Mouse (Mus musculus) liver (tissue): ENCODE results near the gene Sec24c.
"Not testable (repeated sequence)": the region's sequence is repeated elsewhere in the genome, so short reads cannot be mapped to it uniquely, and the experiment has no call there.

Source experiments
- DNase-seq: peaks from one replicate; pipeline ENCODE4 v3.0.0-alpha.2; 2020; ENCODE audit warnings: mixed read lengths

Sec24c gene

GRCm38 (mm10) chr14:20700362-20700761 lies 26.3 kb downstream of the Sec24c start:
- DNase-seq: no peak

- no peak for DNase-seq
Measured at GRCm38 (mm10) chr14:20701554-20701953, 27.4 kb downstream of the Sec24c start.

- DNase-seq: no peak
Measured at GRCm38 (mm10) chr14:20702096-20702740, 28.1 kb downstream of the Sec24c start.

GRCm38 (mm10) chr14:20702741-20703381 lies 28.8 kb downstream of the Sec24c start, which contains the start of gene Chchd1:
Gene Chchd1, plus strand, starts transcription at chr14:20703006.
- peak; percentile 90 for DNase-seq

- not testable (repeated sequence) for DNase-seq
Measured at GRCm38 (mm10) chr14:20703461-20703860, 29.4 kb downstream of the Sec24c start.

GRCm38 (mm10) chr14:20707201-20708190 lies 33.4 kb downstream of the Sec24c start, which contains the start of gene Zswim8:
Gene Zswim8, plus strand, starts transcription at chr14:20707552.
- peak; percentile 87 for DNase-seq

- no peak for DNase-seq
Measured at GRCm38 (mm10) chr14:20708239-20708638, 34.1 kb downstream of the Sec24c start.

- no peak for DNase-seq
Measured at GRCm38 (mm10) chr14:20713832-20714231, 39.7 kb downstream of the Sec24c start.

- no peak for DNase-seq
Measured at GRCm38 (mm10) chr14:20718443-20718842, 44.3 kb downstream of the Sec24c start.

- no peak for DNase-seq
Measured at GRCm38 (mm10) chr14:20719767-20720166, 45.7 kb downstream of the Sec24c start.

- no peak for DNase-seq
Measured at GRCm38 (mm10) chr14:20721371-20721770, 47.3 kb downstream of the Sec24c start.

- no peak for DNase-seq
Measured at GRCm38 (mm10) chr14:20723006-20723405, 48.9 kb downstream of the Sec24c start.

GRCm38 (mm10) chr14:20724043-20724442 lies 49.9 kb downstream of the Sec24c start:
- DNase-seq: peak; percentile 60

- DNase-seq: peak; percentile 61
Measured at GRCm38 (mm10) chr14:20725660-20726339, 51.7 kb downstream of the Sec24c start.

GRCm38 (mm10) chr14:20729871-20730270 lies 55.8 kb downstream of the Sec24c start:
- no peak for DNase-seq

GRCm38 (mm10) chr14:20730853-20731602 lies 56.9 kb downstream of the Sec24c start:
- DNase-seq: no peak

- DNase-seq: peak; percentile 71
Measured at GRCm38 (mm10) chr14:20733041-20733951, 59.2 kb downstream of the Sec24c start.

GRCm38 (mm10) chr14:20733952-20734774 lies 60.1 kb downstream of the Sec24c start, which contains the start of gene Ndst2:
Gene Ndst2, minus strand, starts transcription at chr14:20734562.
- DNase-seq: peak; percentile 95

- DNase-seq: no peak
Measured at GRCm38 (mm10) chr14:20735052-20735451, 60.9 kb downstream of the Sec24c start.
